Mouse (Mus musculus) mesoderm, embryonic 11.5 days (tissue): ENCODE measurements around the gene Efl1.

Experiments used
- DNase-seq: peaks from one replicate; pipeline ENCODE4 v3.0.0-alpha.2; 2012; ENCODE audit warnings: low read depth, low spot score

The Efl1 gene

DNA sequence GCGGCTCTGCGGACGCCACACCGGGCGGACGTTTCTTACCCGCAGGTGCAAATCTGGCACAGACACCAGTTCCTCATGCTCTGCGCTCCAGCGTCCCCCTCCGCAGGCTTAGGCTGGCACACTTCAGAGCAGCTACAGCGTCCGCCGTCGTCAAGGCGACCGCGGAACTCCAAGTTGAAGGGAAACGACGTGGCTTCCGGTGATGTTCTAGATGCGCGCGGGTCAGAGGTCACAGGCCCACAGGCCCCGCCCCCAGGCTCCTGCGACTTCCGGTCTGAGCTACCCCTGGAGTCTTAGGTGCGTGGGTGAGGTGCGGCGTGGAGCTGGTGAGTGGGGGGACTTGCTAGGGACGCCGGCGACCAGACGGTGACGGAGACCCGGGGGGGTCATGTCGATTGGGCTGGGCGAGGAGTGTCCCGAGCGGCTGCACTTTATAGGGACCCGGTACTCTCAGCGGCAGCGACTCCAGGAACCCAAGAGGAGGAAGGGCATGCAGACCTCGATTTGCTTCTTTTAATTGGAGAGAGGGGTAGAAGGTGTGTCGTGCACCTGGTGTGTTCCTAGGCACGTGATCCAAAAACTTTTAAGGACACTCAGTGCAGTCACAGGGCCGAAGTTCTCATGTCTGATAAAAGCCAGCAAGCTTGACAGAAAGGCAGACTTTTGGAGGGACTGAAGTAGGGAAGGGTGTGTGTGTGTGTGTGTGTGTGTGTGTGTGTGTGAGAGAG lies at the start of gene Efl1, which contains the start of gene Saxo2:
TSS of gene Efl1 (plus strand) at position 262 of the 728 bp plus-strand sequence.
TSS of gene Saxo2 (minus strand) at position 176 of the 728 bp plus-strand sequence.
- DNase-seq: peak; percentile 94

DNA sequence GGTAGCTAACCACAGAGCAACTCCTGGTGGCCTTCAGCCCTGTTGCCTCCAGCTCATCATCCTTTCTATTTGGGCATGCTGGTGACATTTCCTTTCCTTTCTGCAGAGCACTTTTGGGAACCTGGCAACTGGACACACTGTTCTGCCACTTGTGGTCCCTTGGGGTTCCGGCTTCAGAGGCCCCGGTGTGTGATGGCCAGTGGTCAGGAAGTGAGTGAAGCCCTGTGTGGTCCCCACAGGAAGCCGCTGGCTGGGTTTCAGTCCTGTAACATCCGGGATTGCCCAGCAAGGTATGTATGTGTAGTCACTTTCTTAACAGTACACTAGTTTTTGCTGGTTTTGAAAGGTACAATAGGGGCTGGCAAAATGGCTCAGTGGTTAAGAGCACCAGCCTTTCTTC lies 46.4 kb upstream of the Efl1 start:
- no peak for DNase-seq

DNA sequence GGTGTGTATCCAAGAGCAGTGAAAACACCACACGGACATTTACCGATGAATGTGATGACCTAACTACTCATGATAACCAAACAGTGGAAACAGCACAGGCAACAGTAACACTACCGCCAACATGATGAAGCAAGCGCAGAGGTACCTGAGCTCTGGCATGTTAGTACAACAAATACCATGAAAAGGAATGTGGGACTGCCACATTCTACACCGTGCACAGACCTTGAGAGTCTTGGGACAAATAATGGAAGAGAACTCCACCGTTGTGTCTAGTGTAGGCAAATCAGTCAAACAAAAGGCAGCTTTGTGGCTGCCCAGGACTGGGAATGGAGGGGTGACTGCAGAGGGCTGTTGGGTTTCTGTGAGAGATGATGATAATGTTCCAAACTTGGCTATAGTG lies 43.0 kb upstream of the Efl1 start:
- DNase-seq: no peak

DNA sequence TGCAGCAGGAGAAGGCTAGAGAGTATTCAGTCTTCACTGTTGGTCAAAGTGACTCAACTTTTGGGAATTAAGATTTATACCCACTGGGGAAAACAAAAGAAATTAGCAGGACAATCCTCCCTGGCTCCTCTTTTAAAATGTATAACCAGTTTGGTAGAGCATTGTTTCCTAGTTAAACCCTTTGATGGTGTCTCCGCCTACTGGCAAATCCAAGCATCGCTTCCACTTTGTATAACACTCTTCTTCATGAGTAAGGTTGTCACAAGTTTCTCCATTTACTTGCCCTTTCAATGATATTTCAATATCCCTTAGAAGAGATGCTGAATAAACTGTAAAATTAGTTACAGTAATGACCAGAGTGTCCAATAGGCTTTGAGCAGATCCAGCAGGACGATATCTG lies 38.8 kb upstream of the Efl1 start:
- peak; percentile 20 for DNase-seq

DNA sequence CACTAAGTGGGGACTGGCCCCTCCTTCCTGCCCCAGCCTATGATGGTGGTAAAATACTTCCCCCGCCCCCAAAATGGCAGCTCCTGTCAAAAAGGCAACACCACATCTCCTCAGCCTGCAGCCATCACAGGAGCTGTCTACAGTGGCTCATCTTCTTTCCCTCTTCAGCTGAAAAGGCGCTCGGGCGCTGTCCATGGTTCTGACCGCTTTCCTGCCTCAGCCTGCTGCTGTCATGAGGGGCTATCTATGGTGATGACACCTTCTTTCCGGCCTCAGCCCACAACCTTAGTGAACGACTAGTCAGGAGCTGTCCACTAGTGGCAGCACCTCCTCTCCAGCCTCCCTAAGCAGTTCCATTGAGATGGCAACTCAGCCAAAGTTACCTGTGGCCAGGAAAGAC lies 23.1 kb upstream of the Efl1 start:
- DNase-seq: peak; percentile 82

DNA sequence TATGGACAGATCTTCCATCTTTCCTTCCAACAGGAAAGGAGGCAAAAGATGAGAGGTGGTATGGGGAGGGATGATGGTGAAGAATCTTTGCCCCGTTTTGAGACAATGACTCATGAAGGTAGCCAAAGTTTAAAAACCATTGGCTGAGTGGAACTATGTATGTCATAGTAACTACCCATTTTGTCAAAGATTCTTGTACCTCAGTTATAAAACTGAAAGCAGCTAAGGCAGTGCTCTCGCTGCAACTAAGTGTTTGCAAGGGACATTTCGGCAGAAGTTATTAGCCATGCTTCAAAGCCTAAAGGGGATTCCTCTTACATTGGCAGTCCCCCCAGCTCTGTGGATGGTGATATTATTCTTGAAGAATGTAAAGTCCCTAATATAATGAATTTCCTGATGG lies 1.2 kb upstream of the Efl1 start:
- DNase-seq: no peak

DNA sequence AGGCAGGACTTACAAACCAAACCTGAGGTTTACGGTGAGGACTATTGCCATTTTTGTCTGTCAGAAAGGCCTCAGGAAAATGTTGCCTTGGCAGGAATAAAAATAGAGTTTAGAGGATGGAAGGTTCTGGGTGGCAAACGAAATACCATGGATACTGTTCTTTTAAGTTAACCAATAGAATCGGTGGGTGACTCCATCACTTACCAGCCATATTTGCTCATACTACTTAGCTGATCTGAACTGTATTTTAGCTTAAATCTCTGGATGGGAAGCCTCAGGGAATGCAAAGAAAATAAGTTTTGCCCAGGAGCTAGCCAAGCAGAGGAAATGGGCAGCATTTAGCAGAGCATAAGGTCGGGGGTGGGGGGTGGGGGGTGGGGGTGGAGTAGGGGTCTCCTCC lies 505 bp upstream of the Efl1 start:
- DNase-seq: no peak

DNA sequence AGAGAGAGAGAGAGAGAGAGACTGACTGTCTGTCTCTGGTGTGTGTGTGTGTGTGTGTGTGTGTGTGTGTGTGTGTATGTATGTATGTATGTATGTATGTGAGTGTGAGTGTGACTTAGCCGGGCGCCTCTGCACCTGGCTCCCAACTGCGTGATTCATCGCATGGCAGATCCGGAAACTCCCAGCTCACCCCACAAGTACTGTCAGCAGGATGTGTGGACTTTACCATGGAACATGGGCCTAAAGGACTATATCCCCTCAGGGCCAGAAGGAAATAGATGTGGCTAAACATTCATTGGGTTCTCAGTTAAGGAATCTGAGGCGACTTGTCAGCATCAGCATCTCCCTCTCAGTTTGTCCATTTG lies 649 bp downstream of the Efl1 start:
- DNase-seq: peak; percentile 5

DNA sequence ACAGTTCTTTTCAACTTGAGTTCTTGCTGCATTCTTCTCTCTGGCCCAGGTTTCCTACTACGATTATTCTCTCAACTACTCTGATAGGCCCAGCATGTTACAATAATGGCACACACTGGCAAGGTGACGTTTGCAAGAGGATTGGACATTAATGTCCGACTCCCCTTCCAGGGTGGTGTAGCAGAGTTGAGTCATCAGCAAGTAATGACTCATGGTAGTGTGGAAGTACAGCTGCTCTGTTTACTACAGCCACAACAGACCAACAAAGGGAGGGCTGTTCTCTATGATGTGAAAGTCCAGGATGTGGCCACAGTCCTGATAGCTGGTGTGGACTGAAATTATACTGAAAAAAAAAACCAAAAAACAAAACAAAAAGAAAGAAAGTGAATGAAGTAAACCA lies 16.2 kb downstream of the Efl1 start:
- no peak for DNase-seq

DNA sequence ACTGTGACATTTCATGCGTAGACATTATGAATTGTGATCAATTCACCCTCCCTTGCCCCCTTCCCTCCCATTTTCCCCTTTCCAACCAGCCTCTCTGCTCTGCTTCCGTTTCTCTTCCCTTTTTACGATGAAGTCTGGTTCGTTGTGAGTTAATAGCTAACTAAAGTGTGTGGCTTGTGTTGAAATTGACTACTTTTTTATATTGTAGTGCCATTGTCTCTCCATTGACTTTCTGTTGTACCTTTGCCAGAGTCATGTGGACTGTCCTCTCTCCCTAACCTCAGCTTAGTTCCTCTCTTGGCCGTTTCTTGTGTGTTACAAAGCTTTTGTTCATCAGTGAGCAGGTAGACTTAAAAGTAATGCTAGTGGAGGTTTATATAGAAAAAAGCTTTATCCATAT lies 27.6 kb downstream of the Efl1 start:
- no peak for DNase-seq

DNA sequence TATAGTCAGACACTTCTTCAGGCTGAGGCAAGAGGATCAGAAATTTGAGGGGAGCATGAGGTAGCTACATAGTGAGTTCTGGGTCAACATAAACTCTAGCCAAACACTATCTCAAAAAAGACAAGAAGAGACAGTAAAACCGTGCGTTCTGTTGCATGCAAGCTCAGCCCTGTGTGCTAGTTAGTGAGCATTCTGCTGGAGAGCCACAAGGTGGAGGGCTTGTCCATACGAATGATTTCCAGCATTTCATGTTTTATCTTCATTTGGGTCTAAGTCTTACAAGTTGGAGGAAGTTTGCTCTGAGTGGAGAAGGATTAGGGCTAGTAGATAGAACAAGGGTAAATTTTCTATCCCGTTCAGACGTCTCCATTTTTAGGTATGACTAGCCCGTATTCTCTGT lies 28.4 kb downstream of the Efl1 start:
- DNase-seq: no peak

DNA sequence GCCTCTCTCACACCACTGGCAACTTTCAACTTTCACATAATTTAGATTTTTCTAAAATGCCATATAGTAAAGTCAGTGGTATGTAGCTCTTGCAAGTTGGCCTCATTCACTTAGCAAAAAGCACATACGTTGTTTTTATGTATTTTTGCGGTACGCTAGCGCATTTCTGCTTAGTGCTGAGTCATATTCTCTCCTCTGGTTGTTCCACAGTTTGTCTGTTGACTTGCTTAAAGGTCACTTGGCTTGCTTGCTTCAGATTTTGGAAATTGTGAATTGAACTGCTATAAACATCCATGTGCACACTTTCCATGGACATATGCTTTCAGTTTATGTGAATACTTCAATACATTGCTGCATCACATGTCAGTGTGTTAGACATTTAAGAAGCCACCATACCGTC lies 31.5 kb downstream of the Efl1 start:
- DNase-seq: no peak

DNA sequence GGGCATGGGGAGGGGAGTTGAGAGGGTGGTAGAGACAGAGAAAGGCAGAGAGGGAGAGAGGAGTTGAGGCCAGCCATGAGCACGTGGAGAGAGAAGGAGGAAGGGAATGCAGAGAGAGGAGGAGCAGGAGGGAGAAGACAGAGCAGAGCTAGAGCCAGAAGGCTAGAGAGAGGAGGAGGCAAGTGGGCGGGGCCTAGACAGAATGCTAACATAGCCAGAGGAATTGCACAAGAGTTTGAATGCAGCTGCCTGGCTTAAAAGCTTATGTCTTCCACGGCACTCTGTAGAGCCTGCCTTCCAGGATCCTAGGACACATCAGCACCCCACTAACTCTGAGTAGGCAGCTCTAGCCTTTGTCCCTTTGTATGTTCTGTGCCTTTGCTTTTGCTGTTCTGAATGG lies 40.3 kb downstream of the Efl1 start:
- DNase-seq: no peak

DNA sequence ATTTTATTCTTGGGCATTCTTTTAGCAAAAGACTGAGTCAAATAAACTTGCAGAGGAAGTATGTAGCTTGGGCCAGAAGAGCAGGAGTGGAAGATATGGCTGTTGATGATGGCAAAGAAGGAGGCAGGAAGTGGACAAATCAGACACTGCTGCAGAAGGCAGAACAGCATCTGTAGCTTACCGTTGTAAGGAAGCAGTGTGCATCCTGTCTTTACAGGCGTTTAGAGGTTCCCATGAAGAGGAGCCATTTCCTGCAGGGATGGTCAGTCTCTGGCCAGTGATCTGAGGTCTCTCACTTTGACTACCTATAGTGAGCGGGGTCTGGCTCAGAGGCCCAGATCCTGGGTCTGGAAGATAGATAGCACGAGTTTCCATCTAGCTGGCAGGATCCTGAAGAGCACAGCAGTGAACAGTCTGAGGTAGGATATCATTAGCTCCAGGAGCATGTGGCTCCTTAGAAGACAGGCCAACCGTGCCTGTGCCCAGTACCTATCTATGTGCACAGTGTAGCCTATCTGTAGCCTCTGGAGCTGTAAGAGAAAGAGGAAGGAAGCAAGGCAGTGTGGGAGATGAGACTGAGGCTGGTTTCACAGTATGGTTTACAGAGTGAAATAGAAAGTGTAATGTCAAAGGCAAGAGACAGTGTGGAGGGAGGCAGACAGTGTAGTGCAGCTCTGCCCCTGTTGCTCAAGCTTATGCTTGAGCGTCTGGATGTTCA lies 42.8 kb downstream of the Efl1 start:
- no peak for DNase-seq

DNA sequence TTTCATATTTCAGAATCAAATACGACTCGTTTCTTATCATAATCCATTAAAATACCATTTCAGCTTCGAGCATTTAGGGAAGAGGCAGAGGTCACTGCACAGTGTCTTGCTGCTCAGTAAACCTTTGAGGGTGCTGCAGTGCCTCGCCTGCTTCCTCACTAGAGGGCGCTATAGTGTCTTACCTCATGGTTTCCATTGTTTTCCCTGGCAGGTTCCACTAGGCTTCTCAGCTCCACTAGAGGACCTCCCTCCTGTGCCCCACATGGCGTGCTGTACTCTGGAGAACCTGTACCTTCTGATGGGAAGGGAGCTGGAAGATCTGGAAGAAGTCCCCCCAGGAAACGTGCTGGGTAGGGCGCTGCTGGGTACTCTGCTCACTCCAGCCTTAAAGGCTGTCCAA lies 49.3 kb downstream of the Efl1 start:
- no peak for DNase-seq

DNA sequence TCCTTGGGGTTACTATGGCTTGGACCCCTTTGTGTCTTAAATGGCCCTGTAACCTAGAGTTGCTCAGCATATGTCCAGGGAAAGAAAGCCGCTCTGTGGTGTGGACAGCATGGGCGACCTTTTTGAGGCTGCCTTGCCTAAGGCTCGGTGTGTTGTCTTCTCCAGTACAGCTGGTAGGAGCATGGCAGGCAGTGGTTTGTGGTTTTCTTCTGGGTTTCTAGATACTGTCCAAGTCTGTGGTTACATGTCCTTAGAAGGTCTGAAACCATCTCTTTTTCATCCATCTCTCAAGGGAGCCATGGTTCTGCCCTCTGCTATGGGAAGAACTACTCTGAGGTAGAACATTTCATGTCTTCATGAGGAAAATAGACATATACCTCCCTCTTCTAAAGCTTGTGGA lies 50.6 kb downstream of the Efl1 start:
- DNase-seq: no peak

DNA sequence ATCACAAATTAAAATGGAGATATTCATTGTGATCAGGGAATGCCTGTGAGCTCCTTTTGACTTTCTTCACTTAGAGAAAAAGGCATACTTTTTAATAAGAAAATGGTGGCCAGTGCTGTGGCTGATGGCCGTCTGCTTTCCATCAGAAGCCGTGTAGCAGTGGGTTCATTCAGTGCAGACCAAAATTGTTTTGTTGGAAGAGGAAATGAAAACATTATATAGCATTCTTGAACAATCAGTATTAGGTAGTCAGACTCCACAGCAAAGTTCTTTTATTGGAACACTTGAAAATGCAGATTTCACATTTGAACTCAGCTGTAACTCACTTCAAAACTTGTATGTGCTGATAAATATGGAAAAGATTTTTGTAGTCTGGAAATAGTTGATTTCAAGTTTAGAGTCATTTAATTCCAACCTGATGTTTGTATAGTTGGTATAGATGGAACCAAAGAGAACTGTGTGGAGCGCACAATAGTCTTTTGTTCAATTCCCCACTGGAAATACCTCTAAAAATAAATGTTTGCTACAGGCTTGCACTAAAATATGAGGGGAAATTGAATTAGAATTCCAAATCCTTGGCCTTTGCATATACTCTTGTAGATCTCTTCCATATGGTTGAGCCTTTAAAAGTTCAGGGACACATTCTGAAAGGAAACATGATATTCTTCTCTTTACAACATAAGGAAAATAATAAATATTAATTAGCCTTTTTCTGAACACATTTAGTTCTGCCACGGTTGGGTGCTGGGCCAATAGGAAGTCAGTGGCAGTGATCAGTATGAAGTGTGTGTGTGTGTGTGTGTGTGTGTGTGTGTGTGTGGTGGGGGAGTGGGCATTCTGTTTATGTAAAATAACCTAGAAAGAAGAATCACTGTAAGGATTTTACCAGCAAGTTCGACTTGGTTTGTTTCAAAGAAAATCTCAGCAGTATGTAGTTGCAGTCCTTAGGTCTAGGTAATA lies 54.2 kb downstream of the Efl1 start:
- no peak for DNase-seq

DNA sequence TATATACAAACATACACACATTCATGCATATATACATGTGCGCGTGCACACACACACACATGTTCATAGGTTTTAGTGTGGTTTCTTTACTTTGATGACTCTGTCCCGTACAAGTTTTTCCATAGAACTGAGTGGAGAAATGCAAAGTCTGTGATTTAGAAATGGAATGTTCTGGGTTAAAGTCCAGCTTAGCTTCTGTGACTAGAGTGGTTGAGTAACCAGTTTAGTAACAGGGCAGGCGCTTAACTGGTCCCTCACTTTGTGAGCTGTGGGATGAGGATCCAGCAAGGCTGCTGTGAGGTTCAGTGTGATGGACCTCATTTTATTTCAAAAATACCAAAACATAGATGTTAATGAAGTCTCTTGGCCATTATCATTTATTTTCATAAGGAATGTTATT lies 60.8 kb downstream of the Efl1 start:
- DNase-seq: no peak

DNA sequence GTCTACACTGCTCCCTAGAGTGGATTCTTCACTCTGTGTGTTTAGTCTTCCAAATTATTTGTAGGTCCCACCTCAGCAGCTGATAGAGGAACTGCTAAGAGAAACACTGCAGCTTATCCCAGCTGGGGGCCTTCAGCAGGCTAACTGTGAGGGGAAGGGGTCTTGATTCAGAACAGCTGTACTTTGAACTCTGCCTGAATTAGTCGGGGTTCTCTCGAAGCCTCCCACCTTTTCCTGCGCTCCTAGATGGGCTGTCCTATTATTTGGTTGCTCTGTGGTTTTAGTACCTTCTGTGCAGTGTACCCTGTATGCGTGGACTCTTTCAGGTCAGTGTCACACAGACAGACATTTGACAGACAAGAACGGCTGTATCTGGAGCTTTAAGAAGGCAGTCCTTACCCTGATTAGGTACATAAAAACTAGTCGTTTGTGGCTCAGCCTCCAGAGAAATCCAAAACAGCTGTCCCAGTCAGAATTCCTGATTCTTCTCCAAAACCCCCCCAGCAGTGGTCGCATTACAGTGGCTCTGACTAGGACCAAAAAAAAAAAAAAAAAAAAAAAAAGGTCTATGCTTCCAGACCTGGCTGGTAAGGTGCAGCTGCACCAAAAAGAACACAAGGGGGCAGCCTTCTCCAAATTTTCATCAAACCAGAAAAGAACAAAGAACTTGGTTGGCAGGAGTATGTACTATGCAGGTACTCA lies 66.9 kb downstream of the Efl1 start:
- DNase-seq: peak; percentile 88

DNA sequence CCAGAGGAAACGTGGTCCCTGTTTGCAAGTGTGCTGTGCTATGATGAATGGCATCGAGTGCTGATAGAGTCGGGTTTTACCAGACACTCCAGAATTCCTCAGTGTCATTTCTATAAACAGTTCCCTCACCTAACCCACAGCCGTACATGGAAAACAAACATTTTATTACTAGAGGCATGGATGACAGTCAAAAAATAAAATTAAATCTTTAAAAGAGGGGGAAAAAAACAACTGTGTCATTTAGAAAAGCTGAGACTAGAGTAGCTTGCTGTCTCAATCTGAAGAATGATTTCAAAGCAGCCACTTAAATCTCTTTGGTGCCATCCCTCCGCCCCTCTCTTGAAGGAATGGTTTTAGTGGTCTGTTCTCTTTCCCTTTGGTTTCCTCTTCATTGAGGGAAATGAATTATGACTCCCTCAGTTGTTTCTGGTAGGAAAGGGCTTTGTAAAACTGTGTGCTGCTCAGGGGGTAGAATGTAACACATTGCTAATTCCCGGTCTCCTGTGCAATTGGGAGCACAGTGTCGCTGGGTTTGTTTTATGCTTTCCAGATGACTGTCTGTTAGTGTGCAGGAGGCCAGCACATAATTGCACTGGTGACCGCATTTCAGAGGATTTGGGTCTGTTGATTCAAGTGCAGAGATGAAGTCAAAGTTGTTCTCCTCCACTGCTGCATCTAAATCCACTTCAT lies 67.6 kb downstream of the Efl1 start:
- DNase-seq: peak; percentile 78

DNA sequence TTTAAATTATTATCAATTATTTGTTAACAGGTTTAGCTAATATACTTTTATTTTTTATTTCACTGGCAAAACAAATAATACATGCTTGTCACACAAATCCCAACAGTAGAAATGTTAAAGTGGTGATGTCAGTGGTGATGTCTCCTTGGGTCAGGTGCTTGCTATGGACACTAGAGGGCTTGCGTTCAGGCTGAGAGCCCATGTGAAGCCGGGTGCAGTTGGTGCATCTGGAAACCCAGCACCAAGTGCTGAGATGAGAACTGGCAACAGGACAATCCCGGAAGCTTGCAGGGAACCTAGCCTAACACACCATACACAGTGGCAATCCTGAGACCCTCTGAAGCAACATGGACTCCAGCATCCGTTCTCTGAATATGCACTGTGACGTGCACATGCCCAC lies 70.9 kb downstream of the Efl1 start:
- DNase-seq: peak; percentile 66
